Mouse (Mus musculus): ENCODE measurements around the gene Zfp770.

DNA sequence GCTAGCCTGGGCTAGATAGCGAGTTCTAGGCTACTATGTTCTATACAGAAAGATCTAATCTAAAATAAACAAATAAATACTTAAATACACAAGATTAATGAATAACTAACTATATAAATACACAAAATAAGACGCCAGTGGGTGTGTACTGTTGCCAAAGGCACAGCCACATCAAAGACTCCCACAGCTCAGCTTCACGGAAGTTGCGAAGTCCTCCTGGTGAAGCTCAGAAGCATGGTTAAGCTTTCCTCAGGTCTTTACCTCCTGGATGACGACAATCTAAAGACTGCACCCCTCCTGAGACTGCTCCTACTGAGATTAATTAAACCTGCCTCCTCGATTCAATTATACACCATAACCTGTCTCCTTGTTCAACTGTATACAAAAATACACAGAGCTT lies 48.0 kb downstream of the Zfp770 start:
- no peak for TF ChIP-seq POLR2A (IDR thresholded peaks at IDR 0.05; ENCODE audit: control insufficient read depth, low read depth, low read length)
- no peak for TF ChIP-seq CTCF (IDR thresholded peaks at IDR 0.05; ENCODE audit: control insufficient read depth, insufficient read depth, insufficient replicate concordance, low read depth, low read length)
